Mouse (Mus musculus) cerebellum, postnatal 25 days (tissue): ENCODE results near the gene Asic2.

Experiments used
- DNase-seq, 2 experiments: peaks; one replicate each; pipeline ENCODE4 v3.0.0; 2021; ENCODE audit warnings: mixed read lengths in 2 of 2

Gene Asic2

GRCm38 (mm10) chr11:81968401-81968881, at the start of gene Asic2:
TSS of gene Asic2 (minus strand) at chr11:81968457.
- DNase-seq: peak in 1 of 2 experiments; percentile 21

GRCm38 (mm10) chr11:82016181-82016780, 48.0 kb upstream of the Asic2 start:
- DNase-seq: no peak

- DNase-seq: no peak
Observed at GRCm38 (mm10) chr11:82015066-82015465, 46.8 kb upstream of the Asic2 start.

- DNase-seq: no peak
Observed at GRCm38 (mm10) chr11:82013756-82014155, 45.5 kb upstream of the Asic2 start.

GRCm38 (mm10) chr11:82011411-82012193, 43.3 kb upstream of the Asic2 start:
- no peak for DNase-seq

- no peak for DNase-seq
Observed at GRCm38 (mm10) chr11:82010115-82010514, 41.9 kb upstream of the Asic2 start.

- no peak for DNase-seq
Observed at GRCm38 (mm10) chr11:82006796-82007423, 38.7 kb upstream of the Asic2 start.

GRCm38 (mm10) chr11:82004810-82005209, 36.6 kb upstream of the Asic2 start:
- no peak for DNase-seq

- no peak for DNase-seq
Observed at GRCm38 (mm10) chr11:82000581-82000980, 32.3 kb upstream of the Asic2 start.

GRCm38 (mm10) chr11:81999469-81999868, 31.2 kb upstream of the Asic2 start:
- DNase-seq: no peak

- DNase-seq: no peak
Observed at GRCm38 (mm10) chr11:81998646-81999045, 30.4 kb upstream of the Asic2 start.

GRCm38 (mm10) chr11:81997085-81997484, 28.8 kb upstream of the Asic2 start:
- DNase-seq: no peak

GRCm38 (mm10) chr11:81996172-81996841, 28.1 kb upstream of the Asic2 start:
- DNase-seq: peak; percentile 80 to 82

- peak; percentile 47 to 75 for DNase-seq
Observed at GRCm38 (mm10) chr11:81983146-81983545, 14.9 kb upstream of the Asic2 start.

GRCm38 (mm10) chr11:81982191-81982590, 13.9 kb upstream of the Asic2 start:
- DNase-seq: no peak

GRCm38 (mm10) chr11:81974577-81974976, 6.3 kb upstream of the Asic2 start:
- DNase-seq: peak in 1 of 2 experiments; percentile 32

GRCm38 (mm10) chr11:81973699-81974098, 5.4 kb upstream of the Asic2 start:
- DNase-seq: no peak

- peak in 1 of 2 experiments; percentile 15 for DNase-seq
Observed at GRCm38 (mm10) chr11:81972044-81972443, 3.8 kb upstream of the Asic2 start.

- DNase-seq: no peak
Observed at GRCm38 (mm10) chr11:81966626-81967289, 1.5 kb downstream of the Asic2 start.

- no peak for DNase-seq
Observed at GRCm38 (mm10) chr11:81965653-81966625, 2.3 kb downstream of the Asic2 start.

- DNase-seq: no peak
Observed at GRCm38 (mm10) chr11:81964561-81964960, 3.7 kb downstream of the Asic2 start.
